Mouse (Mus musculus) CD4-positive naive resting alpha-beta T cell, adult 57 days (primary cell): ENCODE measurements around the gene Gm9821. TPM values are rescaled to one million over a fixed set of nuclear protein-coding genes. Genes with fewer than 3 reads are reported as not detected.

Experiments used
- total RNA-seq: library from RNA; stranded (reverse); gene quantifications from one replicate; pipeline ENCODE4 v1.2.4, GENCODE M21; 2023

The Gm9821 gene
- total RNA-seq, result 0.59 TPM

GRCm38 (mm10) chr2:91945483-91945882 lies at the start of gene Gm9821:
TSS of gene Gm9821 (plus strand) at chr2:91945703.

DNA sequence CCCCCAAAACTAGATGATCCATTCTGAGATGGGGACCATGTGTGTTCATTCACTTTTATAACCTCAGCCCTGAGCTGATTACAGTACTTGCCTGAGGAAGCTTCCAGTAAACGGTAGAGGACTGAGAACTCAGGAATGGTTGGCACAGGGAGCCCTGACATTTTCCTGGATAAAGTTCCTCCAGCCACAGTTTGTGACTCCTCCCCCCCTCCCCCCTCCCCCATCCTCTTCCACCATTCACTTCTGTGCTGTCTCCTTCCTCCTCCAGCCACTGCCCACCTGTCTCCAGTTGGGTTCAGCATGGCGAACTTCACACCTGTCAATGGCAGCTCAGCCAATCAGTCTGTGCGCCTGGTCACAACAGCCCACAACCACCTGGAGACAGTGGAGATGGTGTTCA lies 18.6 kb upstream of the Gm9821 start, which contains the start of gene Chrm4:
Gene Chrm4 (plus strand): TSS at position 301 of the 400 bp plus-strand sequence.

DNA sequence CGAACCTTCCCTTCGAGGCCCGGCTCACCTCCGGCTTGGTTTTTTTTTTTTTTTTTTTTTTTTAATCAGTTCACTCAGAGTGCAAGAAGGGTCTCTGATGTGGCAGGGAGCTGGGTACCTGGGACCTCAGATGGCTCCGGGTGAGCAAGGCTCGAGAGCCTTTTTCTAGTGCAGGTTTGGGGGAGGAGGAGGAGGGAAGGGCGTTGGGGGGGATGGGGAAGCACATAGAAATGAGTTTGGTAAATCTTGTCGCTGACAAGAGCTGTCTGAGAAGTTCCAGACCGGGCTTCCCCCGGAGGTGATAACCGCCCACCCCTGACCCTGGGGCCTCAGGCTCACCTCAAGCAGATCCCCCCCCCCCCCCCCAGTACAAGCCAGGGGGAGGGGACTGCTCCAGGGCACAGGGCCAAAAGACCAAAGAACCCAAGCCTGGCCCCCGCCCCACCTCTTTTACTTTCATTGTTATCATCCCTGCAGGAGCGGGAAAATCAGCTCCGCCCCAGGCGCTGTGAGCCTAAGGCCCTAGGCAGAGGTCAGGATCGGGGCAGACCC lies 13.3 kb upstream of the Gm9821 start, which contains the start of gene Mdk:
Gene Mdk (minus strand): TSS at position 138 of the 552 bp plus-strand sequence.

GRCm38 (mm10) chr2:91975581-91976541 lies 30.4 kb downstream of the Gm9821 start, which contains the start of gene Dgkz:
TSS of gene Dgkz (minus strand) at chr2:91975864.

Other genes starting within 250 kb of the Gm9821 start
- 42.2 TPM for gene Atg13, start 235.1 kb upstream of the Gm9821 start, total RNA-seq
- gene Harbi1, start 234.9 kb upstream of the Gm9821 start, total RNA-seq, result 10.4 TPM
- gene Ambra1, start 215.6 kb upstream of the Gm9821 start, total RNA-seq, result 70.7 TPM
- gene Chrm4, start 18.5 kb upstream of the Gm9821 start, total RNA-seq, result 1.6 TPM
- 7.3 TPM for gene Mdk, start 13.4 kb upstream of the Gm9821 start, total RNA-seq
- 407 TPM for gene Dgkz, start 30.2 kb downstream of the Gm9821 start, total RNA-seq
- 0.65 TPM for gene Creb3l1, start 78.8 kb downstream of the Gm9821 start, total RNA-seq
- gene Phf21a, start 147.4 kb downstream of the Gm9821 start, total RNA-seq, result 145 TPM